Mouse (Mus musculus) WW6 (cell line): ENCODE results near the gene Galnt14.
A peak's percentile ranks its signal among the peaks of the same experiment; 100 is the strongest.

Experiments used
- DNase-seq: peaks from one replicate; pipeline ENCODE4 v3.0.0-alpha.2; 2013; ENCODE audit warnings: low read depth, low spot score

The Galnt14 gene

GRCm38 (mm10) chr17:73710042-73710911 lies at the start of gene Galnt14:
Galnt14 (minus strand) TSS chr17:73710453.
- DNase-seq, result no peak

- DNase-seq, result peak; percentile 38
Observed at GRCm38 (mm10) chr17:73743681-73744311, 33.5 kb upstream of the Galnt14 start.

DNA sequence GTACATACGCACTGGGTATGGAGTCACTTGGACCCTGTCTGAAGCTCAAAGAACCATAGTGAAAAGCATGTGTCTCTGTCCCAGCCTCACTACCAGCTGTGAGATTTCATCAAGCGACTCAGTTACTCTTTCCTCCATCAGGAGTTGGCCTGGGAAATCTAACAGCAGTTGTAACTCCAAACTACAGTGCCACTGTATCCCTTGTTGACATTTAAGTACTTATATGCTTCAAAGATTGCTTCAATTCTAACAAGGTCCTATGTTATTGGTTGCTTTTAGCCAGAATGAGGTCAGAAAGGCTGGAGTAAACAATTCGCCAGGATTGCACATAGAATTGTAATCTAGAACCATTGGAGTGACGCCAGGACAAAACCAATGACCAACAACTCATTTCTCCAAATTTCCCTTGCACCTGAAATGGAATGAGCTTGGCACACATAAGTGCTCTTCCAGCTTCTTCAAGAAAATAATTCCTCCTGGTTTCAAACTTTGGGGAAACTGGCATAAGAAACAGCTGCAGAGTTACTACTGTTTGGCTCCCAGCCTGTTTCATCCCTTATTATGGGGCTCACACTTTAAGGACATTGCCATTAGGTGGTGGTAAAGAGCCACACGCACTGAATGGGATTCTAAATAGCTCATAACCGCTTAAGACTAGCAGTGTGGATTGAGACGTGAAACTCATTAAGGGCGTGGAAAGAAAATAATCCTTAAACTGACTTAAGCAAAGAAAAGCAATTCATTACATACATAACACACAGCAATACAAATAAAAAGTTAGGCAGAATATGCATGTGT lies 13.8 kb upstream of the Galnt14 start:
- DNase-seq, result no peak

DNA sequence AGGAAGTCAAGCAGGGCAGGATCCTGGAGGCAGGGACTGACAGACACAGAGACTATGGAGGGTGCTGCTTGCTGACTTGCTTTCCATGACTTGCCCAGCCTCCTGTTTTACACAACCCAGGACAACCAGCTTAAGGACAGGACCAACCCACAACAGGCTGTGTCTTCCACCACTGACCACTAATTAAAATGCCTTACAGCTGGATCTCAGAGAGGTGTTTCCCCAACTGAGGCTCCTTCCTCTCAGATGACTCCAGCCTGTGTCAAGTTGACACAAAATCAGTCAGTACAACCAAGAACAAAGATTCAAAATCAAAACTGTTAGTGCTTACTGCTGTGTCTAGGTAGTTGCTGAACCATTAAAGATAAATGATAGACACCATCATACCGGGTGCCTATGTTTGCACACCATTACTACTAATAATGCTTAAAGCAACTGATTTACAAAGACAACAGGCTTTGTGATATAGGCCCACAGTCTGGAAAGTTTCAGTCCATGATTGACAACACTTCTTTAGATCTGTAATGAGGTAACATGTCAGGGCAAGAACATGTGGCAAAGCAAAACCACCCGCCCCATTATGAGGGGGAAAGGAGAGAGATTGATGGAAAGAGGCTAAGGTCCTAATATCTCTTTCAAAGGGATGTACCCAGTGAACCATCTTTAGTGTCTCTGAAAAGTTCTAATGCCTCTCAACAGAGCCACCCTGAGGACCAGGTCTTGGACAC lies 8.9 kb upstream of the Galnt14 start:
- no peak for DNase-seq

- DNase-seq, result no peak
Observed at GRCm38 (mm10) chr17:73716684-73717083, 6.4 kb upstream of the Galnt14 start.

DNA sequence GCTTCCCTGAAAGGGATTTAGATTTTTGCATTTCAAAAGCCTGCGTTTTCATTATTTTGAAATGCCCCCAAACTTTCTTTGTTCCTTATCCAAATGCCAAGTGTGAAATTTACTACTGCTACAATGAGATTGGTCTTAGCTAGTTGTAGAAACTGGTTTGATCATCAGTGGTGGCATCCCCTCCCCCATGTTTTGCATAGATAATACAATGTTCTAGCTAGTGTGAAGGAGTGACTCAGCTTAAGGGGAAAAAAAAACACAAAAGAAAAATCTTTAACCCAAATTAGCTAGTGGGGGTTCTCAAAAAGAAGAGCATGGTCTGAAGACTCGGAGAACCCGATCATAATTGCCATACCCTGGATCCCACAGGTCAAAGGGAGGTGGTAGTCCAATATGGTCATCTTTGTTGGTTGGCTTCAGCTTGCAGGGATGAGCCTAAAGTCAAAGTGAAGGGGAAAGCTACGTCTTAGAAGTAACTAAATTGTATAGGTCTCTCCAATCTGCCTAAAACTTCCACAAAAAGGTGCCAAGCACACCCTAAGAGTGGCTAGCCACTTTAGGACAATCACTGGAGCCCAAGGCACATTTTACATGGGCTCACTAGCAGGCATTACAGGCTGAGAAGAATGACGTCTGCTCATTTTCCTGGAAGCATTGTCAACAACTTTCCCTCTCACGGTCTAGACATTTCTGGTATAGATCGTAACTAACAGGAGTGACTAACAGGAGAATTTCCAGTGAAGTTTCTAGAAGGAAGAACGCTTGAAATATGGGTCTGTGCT lies 4.4 kb upstream of the Galnt14 start:
- DNase-seq, result no peak

GRCm38 (mm10) chr17:73713347-73713746 lies 3.1 kb upstream of the Galnt14 start:
- DNase-seq, result no peak

DNA sequence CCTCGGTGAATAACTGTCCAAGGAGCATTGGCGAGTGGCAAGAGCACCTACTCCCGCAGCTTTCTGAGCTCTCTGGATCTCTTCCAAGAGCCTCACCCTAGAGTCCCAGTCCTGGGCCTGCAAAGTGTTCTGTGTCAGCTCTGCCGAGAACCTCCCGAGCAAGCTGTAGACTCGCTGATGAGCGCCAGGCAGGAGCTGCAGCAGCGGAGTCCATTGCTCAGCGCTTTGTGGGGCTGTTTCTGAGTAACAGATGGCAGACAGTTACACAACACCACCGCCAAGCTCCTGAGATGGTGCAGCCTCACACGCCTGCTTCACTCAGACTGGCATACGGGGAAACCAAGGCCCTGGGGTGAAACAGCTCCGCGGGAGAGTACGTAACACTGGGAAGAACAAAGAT lies 1.7 kb upstream of the Galnt14 start:
- no peak for DNase-seq

DNA sequence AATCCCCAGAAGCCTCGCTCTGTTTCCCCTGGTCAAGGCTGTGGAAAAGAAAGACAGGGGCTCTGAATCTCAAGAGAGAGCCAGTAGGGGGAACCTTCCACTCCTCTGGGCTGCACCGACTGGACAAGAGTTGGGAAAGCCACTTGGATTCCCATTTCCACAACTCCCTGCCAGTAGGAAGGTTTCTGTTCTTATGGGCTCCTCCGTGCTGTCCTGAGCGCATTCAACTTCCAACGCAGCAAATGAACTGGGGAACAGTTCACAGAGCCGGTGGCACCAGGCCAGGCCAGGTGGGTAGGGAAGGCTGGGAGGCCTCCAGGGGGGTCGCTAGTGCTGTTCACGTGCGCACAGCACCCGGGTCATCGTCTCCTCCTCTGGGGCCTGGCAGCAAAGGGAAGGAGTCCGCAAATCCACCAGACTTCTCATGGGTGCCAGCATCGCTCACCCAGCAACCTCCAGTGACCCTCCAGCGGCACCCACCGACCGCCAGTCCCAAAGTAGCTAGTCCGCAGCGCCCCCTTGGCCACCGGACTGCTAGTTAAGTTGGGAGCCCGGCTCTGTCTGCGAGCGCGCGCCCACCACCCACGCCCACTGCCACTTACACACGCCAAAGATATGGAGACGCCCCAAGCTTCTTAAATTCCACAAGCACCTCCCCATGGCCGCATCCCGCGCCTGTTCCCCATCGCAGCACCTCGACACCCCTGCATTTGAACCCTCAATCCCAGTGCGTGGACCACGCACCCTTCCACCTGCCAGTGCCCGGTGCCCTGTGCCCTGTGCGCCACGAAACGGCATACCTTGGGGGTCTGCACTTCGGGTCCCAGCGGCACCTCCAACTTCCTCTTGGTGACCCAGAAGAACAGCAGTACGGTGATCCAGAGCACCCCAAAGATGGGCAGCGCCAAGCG lies 867 bp downstream of the Galnt14 start:
- no peak for DNase-seq

- no peak for DNase-seq
Observed at GRCm38 (mm10) chr17:73708451-73708850, 1.8 kb downstream of the Galnt14 start.

- no peak for DNase-seq
Observed at GRCm38 (mm10) chr17:73703571-73703970, 6.7 kb downstream of the Galnt14 start.

GRCm38 (mm10) chr17:73701016-73701415 lies 9.2 kb downstream of the Galnt14 start:
- no peak for DNase-seq

DNA sequence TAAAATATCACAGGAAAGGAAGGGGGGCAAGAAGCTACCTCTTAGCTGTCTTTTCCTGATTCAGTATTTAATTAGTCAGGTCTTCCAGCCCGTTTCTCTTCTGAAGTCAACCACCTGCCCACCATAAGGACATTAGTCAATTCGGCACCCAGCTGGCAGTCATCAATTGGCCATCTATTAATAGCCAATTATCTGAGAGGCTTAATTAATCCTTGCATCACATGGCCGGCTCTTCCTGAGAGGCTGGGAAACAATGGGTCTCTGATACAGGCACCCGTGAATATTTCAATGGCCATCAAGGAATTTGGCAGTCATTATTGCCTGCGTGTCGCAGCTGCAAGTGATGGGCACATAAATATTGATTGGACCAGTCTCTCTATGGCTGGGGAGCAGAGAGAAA lies 10.4 kb downstream of the Galnt14 start:
- no peak for DNase-seq

DNA sequence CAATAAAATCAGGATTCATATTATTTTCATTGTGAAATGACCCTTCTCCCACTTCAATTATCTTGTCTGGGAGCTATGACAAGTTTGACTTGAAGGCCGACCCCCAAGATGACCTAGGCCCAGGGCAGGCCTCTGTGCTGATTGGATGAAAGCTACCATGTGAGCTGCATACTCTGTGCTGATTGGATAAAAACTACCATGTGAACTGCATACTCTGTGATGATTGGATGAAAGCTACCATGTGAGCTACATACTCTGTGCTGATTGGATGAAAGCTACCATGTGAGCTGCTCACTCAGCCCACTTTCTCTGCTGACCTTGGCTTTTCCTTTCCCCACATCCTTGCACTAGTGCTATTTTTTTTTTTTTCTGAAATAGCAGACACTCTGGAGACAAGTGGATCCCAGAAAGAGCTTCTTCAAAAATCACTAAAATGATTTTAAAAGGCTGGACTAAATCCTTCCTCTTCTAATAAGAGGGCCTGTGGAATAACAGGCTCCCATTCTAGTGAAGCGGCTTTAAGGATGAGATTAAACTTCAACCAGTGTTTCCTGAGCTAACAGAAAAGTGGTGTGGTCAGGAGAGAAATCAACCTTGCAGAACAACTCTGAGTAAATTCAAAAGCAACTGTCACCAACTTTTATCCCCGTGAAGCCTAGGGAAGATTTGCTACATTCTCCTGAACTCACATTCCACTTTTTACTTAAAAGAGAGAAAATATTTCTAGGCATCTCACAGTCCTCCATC lies 15.9 kb downstream of the Galnt14 start:
- no peak for DNase-seq

GRCm38 (mm10) chr17:73688261-73688660 lies 22.0 kb downstream of the Galnt14 start:
- DNase-seq, result no peak

DNA sequence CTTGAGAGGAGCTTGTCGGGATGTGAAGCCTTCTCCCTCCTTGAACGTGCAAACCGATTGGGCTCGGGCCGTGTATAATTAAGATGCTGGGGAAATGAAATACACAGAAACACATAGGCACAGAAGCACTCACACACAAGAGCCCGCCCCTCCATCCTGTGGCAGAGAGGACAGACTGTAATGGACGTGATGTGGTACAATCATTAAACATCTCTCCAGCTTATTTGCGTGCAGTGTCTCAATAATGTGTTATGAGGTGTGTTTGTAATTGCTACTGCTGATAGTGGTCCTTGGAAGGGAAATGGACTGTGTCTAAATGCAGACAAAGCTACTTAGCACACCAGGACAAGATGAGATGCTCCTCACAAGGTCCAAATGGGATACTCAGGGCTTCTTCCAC lies 24.0 kb downstream of the Galnt14 start:
- no peak for DNase-seq

DNA sequence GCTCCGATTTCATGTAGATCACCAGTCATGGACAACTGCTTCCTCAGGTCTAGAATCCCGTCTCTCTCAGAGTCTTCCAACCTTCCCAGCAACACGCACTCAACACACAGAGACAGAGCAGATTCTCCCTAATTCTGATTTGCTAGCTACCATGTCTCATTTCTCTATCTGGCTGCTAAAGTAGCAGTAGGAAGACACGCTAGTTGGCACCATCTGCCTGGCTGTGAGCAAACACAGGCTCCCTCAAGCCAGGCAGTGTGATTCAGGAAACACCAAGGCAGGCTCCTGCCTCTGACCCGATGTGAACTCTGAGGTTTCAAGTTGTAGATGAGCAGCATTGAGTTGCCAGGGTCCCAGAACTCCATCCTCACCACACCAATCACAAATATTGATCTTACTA lies 25.5 kb downstream of the Galnt14 start:
- no peak for DNase-seq

- DNase-seq, result no peak
Observed at GRCm38 (mm10) chr17:73671921-73672320, 38.3 kb downstream of the Galnt14 start.

- no peak for DNase-seq
Observed at GRCm38 (mm10) chr17:73670048-73670447, 40.2 kb downstream of the Galnt14 start.
